Mouse (Mus musculus) telencephalon, adult 2 months (tissue): ENCODE data around the gene Plekhg6.

Source experiments
- DNase-seq: peaks from one replicate; pipeline ENCODE4 v3.0.0-alpha.2; 2011; ENCODE audit warnings: low read depth, low spot score

The Plekhg6 gene

GRCm38 (mm10) chr6:125386080-125386479, 5.5 kb upstream of the Plekhg6 start:
- DNase-seq, result no peak

DNA sequence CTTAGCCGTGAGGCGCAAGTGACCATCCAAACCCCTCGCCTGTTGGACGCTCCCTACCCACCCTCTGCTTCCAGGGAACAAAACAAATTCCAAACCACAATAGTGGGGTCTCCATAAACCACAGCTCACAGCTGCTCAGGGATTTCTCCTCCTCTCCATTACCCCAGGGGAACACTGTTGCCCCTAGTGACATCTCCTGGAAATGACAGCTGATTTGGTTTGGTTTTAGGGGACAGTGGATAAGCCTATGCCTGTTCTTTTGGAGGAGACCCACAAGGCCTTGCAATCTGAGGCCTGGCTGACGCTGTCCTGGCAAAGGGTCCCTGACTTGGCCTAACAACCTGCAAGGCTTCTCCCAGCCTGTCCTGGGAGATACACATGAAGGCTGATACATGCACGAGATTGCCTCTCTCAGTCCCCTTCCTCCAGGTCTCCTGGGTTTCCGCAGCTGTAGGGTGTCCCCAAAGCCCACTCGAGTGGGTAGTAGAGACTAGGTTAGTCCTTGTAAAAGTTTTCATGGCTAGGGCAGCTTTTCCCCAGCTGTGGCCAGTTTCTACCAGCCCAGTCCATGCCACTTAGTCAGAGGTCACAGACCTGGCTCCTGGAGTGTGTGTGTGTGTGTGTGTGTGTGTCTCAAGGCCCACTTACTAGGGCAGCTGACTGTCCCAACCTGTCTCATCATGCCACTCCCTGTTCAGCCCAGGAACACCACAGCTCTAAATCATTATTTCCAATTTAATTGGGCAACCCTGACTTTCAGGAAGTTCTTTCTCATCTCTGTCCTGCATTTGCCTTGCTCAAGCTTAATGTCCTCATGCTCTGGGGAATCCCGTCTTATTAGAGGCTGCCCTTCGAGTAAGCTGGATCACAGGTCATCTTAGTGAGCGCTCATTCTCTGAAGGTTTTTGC, 4.7 kb upstream of the Plekhg6 start:
- DNase-seq, result no peak

GRCm38 (mm10) chr6:125382024-125382423, 1.4 kb upstream of the Plekhg6 start:
- no peak for DNase-seq

- no peak for DNase-seq
Observed at GRCm38 (mm10) chr6:125379781-125380180, 812 bp downstream of the Plekhg6 start.

GRCm38 (mm10) chr6:125378621-125379020, 2.0 kb downstream of the Plekhg6 start:
- DNase-seq, result no peak

- no peak for DNase-seq
Observed at GRCm38 (mm10) chr6:125377582-125378451, 2.8 kb downstream of the Plekhg6 start.

- DNase-seq, result no peak
Observed at GRCm38 (mm10) chr6:125377042-125377441, 3.6 kb downstream of the Plekhg6 start.

GRCm38 (mm10) chr6:125367758-125368371, 12.7 kb downstream of the Plekhg6 start:
- no peak for DNase-seq

DNA sequence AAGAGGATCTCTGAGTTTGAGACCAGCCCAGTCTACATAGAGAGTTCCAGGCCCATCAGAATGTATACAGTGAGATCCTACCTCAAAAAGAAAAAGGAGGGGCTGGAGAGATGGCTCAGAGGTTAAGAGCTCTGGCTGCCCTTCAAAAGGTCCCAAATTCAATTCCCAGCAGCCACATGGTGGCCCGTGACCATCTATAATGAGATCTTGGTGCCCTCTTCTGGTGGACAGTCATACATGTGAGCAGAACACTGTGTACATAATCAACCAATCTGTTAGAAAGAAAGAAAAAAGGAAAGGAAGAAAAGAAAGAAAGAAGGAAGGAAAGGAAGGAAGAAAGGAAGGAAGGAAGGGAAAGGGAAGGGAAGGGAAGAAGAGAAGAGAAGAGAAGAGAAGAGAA, 14.5 kb downstream of the Plekhg6 start:
- DNase-seq, result no peak

- DNase-seq, result no peak
Observed at GRCm38 (mm10) chr6:125365522-125365921, 15.1 kb downstream of the Plekhg6 start.

DNA sequence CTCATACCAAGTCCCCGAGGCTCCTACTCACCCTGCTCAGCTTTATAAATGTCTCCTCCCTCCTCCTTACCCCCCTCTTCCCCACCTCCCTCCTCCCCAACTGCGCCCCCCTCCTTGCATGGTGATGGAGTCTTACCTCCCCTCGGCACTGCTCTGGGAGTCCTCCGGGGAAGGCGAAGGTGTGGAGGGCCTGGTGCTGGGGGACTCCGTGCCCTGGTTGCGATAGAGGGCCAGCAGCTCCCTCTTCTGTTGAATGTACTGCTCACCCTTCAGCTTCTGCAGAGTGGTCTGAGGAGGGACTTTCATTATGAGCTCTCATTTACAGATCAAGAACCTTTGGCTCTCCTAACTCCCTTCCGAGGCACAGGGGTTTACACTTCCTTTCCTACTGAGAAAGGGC, 16.1 kb downstream of the Plekhg6 start:
- DNase-seq, result no peak

GRCm38 (mm10) chr6:125363451-125364242, 16.9 kb downstream of the Plekhg6 start:
- no peak for DNase-seq

GRCm38 (mm10) chr6:125363021-125363420, 17.6 kb downstream of the Plekhg6 start:
- no peak for DNase-seq

GRCm38 (mm10) chr6:125361467-125362291, 18.9 kb downstream of the Plekhg6 start:
- peak; percentile 18 for DNase-seq

DNA sequence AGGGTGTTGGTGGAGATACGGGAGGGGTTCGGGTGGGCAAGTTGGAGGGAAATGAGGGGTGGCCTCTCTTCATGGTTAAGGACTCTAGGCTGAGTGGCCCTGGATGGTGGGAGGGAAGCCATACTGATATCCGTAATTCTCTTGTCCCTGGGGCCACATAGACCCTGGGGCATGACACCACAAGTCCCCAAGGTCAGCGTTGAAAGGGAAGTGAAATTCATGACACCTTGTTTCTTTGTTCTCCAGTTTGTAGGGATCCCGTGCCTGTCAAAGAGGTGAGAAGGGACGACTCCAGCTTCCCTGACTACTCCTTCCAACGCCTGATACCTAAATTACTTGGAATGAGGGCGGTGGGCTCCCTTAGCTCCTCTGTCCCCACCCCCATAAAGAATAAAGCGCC, 19.7 kb downstream of the Plekhg6 start:
- DNase-seq, result no peak

- no peak for DNase-seq
Observed at GRCm38 (mm10) chr6:125359999-125360398, 20.6 kb downstream of the Plekhg6 start.

- peak; percentile 16 for DNase-seq
Observed at GRCm38 (mm10) chr6:125357334-125357733, 23.3 kb downstream of the Plekhg6 start.

DNA sequence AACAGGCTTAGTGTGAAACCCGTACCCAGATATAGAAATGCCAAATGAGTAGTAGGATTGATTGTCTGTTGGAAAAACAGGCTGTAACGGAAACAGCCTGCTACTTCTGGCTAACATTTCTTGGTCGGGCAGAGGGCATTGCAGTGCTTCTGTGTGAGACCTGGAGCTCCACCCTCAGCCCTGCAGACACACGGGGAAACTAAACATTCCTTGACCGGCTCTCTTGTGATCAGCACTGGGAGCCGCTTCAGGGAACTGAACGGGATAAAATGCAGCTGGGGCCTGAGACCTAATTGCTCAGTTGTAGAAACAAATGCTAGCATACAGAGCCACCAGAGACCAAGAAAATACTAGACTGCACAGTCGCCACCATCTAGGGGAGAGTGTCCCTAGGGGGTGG, 24.3 kb downstream of the Plekhg6 start:
- DNase-seq, result no peak

DNA sequence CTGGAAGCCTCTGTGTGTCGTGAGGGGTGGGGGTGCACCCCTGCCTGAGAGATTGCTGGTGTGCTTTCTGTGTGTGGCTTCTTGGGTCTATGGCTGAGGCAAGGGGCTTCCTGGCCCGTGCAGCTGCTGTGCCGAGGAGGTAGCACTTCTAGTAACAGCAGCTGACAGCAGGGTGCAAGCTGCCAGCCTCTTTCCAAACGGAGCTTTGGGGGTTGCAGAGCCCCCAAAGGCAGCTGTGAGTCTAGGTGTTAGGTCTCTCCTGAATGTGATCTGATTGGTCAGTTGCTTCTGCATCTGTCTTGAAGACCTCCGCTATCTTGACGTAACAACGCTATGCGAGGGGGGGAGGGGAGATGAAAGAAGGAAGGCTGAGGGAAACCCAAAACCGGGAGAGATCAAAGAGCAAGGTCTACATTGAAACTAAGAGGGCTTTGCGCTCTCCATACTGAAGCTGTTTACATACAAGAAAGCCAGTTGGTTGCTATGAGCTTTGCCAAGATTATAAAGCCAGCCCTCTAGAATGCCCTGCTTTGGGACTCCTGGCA, 25.3 kb downstream of the Plekhg6 start:
- DNase-seq, result no peak
